Mouse (Mus musculus): ENCODE data around the gene Cmah.
A peak's percentile ranks its signal among the peaks of the same experiment; 100 is the strongest.

Gene Cmah

GRCm38 (mm10) chr13:24513717-24514116 is 186.5 kb downstream of the Cmah start:
- DNase-seq (ENCODE audit: low spot score in 2 of 2): no peak

- DNase-seq (ENCODE audit: low spot score in 2 of 2): no peak
These were observed 188.0 kb downstream of the Cmah start for GRCm38 (mm10) chr13:24515101-24515675.

DNA sequence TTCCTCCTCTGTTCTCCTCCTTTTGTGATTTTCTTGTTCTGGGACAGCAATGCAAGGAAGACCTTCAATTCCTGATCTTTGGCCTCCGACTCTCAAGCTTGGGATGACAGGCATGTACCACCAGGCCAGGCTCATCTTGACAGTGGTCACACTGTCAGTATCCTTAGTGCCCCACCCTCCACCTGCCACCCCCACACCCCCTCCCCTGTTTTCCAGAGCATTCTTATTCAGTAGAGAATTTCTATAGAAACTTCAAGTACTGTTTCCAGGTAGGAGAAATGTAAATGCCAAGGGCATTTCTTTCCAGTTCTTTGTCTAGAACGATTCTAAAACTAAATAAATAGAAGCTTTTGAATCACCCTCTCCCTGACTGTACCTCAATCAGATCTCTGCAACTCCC is 190.6 kb downstream of the Cmah start:
- DNase-seq (ENCODE audit: low spot score in 2 of 2): no peak

GRCm38 (mm10) chr13:24518887-24519286 is 191.7 kb downstream of the Cmah start:
- no peak for DNase-seq (ENCODE audit: low spot score in 2 of 2)

- no peak for DNase-seq (ENCODE audit: low spot score in 2 of 2)
These were observed 192.9 kb downstream of the Cmah start for GRCm38 (mm10) chr13:24519976-24520647.

GRCm38 (mm10) chr13:24520796-24521195 is 193.6 kb downstream of the Cmah start:
- no peak for DNase-seq (ENCODE audit: low spot score in 2 of 2)

- DNase-seq (ENCODE audit: low spot score in 2 of 2): peak; percentile 66 to 70
These were observed 194.5 kb downstream of the Cmah start for GRCm38 (mm10) chr13:24521446-24522342.

DNA sequence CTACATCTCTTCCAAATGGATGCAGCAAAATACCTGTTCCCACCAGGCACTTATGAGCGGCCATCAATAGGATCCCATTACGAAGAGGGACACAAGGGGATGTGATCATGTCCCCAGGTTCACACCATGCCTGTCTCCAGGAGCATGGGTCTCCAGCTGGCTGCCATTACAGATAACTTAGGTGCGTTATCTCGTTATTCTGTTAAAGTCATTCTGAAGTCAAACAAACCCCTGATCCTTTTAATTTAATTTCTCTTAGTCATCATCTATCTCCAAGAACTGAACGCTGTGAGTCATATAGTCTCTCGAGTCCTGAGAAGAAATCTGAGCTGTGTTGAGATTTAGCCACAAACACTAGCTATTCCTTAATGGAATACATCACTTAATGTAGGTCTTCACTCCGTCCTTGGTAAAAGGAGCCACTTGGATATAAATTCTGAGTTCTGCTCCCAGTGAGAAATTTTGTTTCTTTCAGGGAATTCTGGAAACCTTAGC is 195.2 kb downstream of the Cmah start:
- no peak for DNase-seq (ENCODE audit: low spot score in 2 of 2)

- no peak for DNase-seq (ENCODE audit: low spot score in 2 of 2)
These were observed 196.5 kb downstream of the Cmah start for GRCm38 (mm10) chr13:24523587-24524221.

- no peak for DNase-seq (ENCODE audit: low spot score in 2 of 2)
These were observed 197.3 kb downstream of the Cmah start for GRCm38 (mm10) chr13:24524468-24524867.

GRCm38 (mm10) chr13:24525551-24525950 is 198.3 kb downstream of the Cmah start:
- no peak for DNase-seq (ENCODE audit: low spot score in 2 of 2)

GRCm38 (mm10) chr13:24526916-24527315 is 199.7 kb downstream of the Cmah start:
- no peak for DNase-seq (ENCODE audit: low spot score in 2 of 2)

Measured in frontal cortex, postnatal 10 days (tissue).